Mouse (Mus musculus): Measurements from ENCODE around the gene 4930432K21Rik. TPM values are rescaled to one million over a fixed set of nuclear protein-coding genes. Genes with fewer than 3 reads are reported as not detected.
A peak's percentile ranks its signal among the peaks of the same experiment; 100 is the strongest.

4930432K21Rik gene
- total RNA-seq (2014; fragmentation: Nextera tagmentation) (0.49 and 0.50 TPM in 2 replicates), total RNA-seq (2017) (1.1 and 1.7 TPM in 2 replicates)

- ATAC-seq (replicated peaks; ENCODE audit: low FRiP score, low TSS enrichment, poor library complexity, severe bottlenecking), result peak; percentile 91
Measured at GRCm38 (mm10) chr8:84147769-84148530, at the start of gene 4930432K21Rik, which contains the start of gene Cc2d1a. TSS of gene 4930432K21Rik (plus strand) at chr8:84148025. TSS of gene Cc2d1a (minus strand) at chr8:84147936.

GRCm38 (mm10) chr8:84098376-84098775 is 49.4 kb upstream of the 4930432K21Rik start:
- ATAC-seq (replicated peaks; ENCODE audit: low FRiP score, low TSS enrichment, poor library complexity, severe bottlenecking), result no peak

- ATAC-seq (replicated peaks; ENCODE audit: low FRiP score, low TSS enrichment, poor library complexity, severe bottlenecking), result no peak
Measured at GRCm38 (mm10) chr8:84101476-84102270, 46.2 kb upstream of the 4930432K21Rik start.

- no peak for ATAC-seq (replicated peaks; ENCODE audit: low FRiP score, low TSS enrichment, poor library complexity, severe bottlenecking)
Measured at GRCm38 (mm10) chr8:84103601-84104000, 44.2 kb upstream of the 4930432K21Rik start.

GRCm38 (mm10) chr8:84104221-84104620 is 43.6 kb upstream of the 4930432K21Rik start:
- peak; percentile 56 for ATAC-seq (replicated peaks; ENCODE audit: low FRiP score, low TSS enrichment, poor library complexity, severe bottlenecking)

- peak; percentile 98 for ATAC-seq (replicated peaks; ENCODE audit: low FRiP score, low TSS enrichment, poor library complexity, severe bottlenecking)
Measured at GRCm38 (mm10) chr8:84104697-84105609, 42.9 kb upstream of the 4930432K21Rik start, which contains the start of gene Dcaf15. TSS of gene Dcaf15 (minus strand) at chr8:84104768.

GRCm38 (mm10) chr8:84105676-84106075 is 42.1 kb upstream of the 4930432K21Rik start:
- no peak for ATAC-seq (replicated peaks; ENCODE audit: low FRiP score, low TSS enrichment, poor library complexity, severe bottlenecking)

GRCm38 (mm10) chr8:84106216-84107040 is 41.4 kb upstream of the 4930432K21Rik start:
- ATAC-seq (replicated peaks; ENCODE audit: low FRiP score, low TSS enrichment, poor library complexity, severe bottlenecking), result no peak

- ATAC-seq (replicated peaks; ENCODE audit: low FRiP score, low TSS enrichment, poor library complexity, severe bottlenecking), result no peak
Measured at GRCm38 (mm10) chr8:84115646-84116045, 32.2 kb upstream of the 4930432K21Rik start.

GRCm38 (mm10) chr8:84122151-84122550 is 25.7 kb upstream of the 4930432K21Rik start:
- ATAC-seq (replicated peaks; ENCODE audit: low FRiP score, low TSS enrichment, poor library complexity, severe bottlenecking), result no peak

GRCm38 (mm10) chr8:84125656-84126055 is 22.2 kb upstream of the 4930432K21Rik start, which contains the start of gene Podnl1:
TSS of gene Podnl1 (plus strand) at chr8:84125989.
- ATAC-seq (replicated peaks; ENCODE audit: low FRiP score, low TSS enrichment, poor library complexity, severe bottlenecking), result no peak

GRCm38 (mm10) chr8:84126742-84127141 is 21.1 kb upstream of the 4930432K21Rik start:
- ATAC-seq (replicated peaks; ENCODE audit: low FRiP score, low TSS enrichment, poor library complexity, severe bottlenecking), result 0 out of 2 replicates have a peak, but pooled peaks have one; percentile 20

GRCm38 (mm10) chr8:84127202-84127901 is 20.5 kb upstream of the 4930432K21Rik start:
- ATAC-seq (replicated peaks; ENCODE audit: low FRiP score, low TSS enrichment, poor library complexity, severe bottlenecking), result no peak

GRCm38 (mm10) chr8:84128277-84128676 is 19.5 kb upstream of the 4930432K21Rik start:
- peak; percentile 20; the same call in 1 of the 2 replicates for ATAC-seq (replicated peaks; ENCODE audit: low FRiP score, low TSS enrichment, poor library complexity, severe bottlenecking)

- ATAC-seq (replicated peaks; ENCODE audit: low FRiP score, low TSS enrichment, poor library complexity, severe bottlenecking), result no peak
Measured at GRCm38 (mm10) chr8:84130806-84131205, 17.0 kb upstream of the 4930432K21Rik start.

- no peak for ATAC-seq (replicated peaks; ENCODE audit: low FRiP score, low TSS enrichment, poor library complexity, severe bottlenecking)
Measured at GRCm38 (mm10) chr8:84132225-84132624, 15.6 kb upstream of the 4930432K21Rik start.

- no peak for ATAC-seq (replicated peaks; ENCODE audit: low FRiP score, low TSS enrichment, poor library complexity, severe bottlenecking)
Measured at GRCm38 (mm10) chr8:84137848-84138247, 10.0 kb upstream of the 4930432K21Rik start.

GRCm38 (mm10) chr8:84140838-84141237 is 7.0 kb upstream of the 4930432K21Rik start:
- no peak for ATAC-seq (replicated peaks; ENCODE audit: low FRiP score, low TSS enrichment, poor library complexity, severe bottlenecking)
